Mouse (Mus musculus) A20 (cell line): ENCODE data around the gene Ntng1.

Source experiments
- DNase-seq: peaks from one replicate; pipeline ENCODE4 v3.0.0-alpha.2; 2011; ENCODE audit warnings: low read depth, low spot score

The Ntng1 gene

GRCm38 (mm10) chr3:110055433-110055832 is 88.4 kb downstream of the Ntng1 start:
- no peak for DNase-seq

GRCm38 (mm10) chr3:110054125-110054524 is 89.7 kb downstream of the Ntng1 start:
- DNase-seq, result no peak

- no peak for DNase-seq
These were observed 95.7 kb downstream of the Ntng1 start for GRCm38 (mm10) chr3:110048152-110048551.

- DNase-seq, result no peak
These were observed 97.1 kb downstream of the Ntng1 start for GRCm38 (mm10) chr3:110046750-110047149.

GRCm38 (mm10) chr3:110044209-110044608 is 99.6 kb downstream of the Ntng1 start:
- no peak for DNase-seq

GRCm38 (mm10) chr3:110043641-110044187 is 100.1 kb downstream of the Ntng1 start:
- DNase-seq, result no peak

GRCm38 (mm10) chr3:110022783-110023599 is 120.8 kb downstream of the Ntng1 start:
- DNase-seq, result no peak

- no peak for DNase-seq
These were observed 132.8 kb downstream of the Ntng1 start for GRCm38 (mm10) chr3:110010870-110011626.

- DNase-seq, result no peak
These were observed 133.4 kb downstream of the Ntng1 start for GRCm38 (mm10) chr3:110010441-110010840.

- DNase-seq, result no peak
These were observed 143.5 kb downstream of the Ntng1 start for GRCm38 (mm10) chr3:110000349-110000748.

GRCm38 (mm10) chr3:109995663-109996024 is 148.2 kb downstream of the Ntng1 start:
- no peak for DNase-seq

GRCm38 (mm10) chr3:109994978-109995662 is 148.7 kb downstream of the Ntng1 start:
- no peak for DNase-seq

GRCm38 (mm10) chr3:109984086-109984485 is 159.7 kb downstream of the Ntng1 start:
- no peak for DNase-seq

GRCm38 (mm10) chr3:109977614-109978013 is 166.2 kb downstream of the Ntng1 start:
- no peak for DNase-seq

- DNase-seq, result no peak
These were observed 168.7 kb downstream of the Ntng1 start for GRCm38 (mm10) chr3:109975106-109975505.

- DNase-seq, result no peak
These were observed 172.3 kb downstream of the Ntng1 start for GRCm38 (mm10) chr3:109971465-109971864.

GRCm38 (mm10) chr3:109970181-109970580 is 173.6 kb downstream of the Ntng1 start:
- no peak for DNase-seq

GRCm38 (mm10) chr3:109962631-109963030 is 181.2 kb downstream of the Ntng1 start:
- no peak for DNase-seq

- DNase-seq, result no peak
These were observed 200.9 kb downstream of the Ntng1 start for GRCm38 (mm10) chr3:109942960-109943359.

- no peak for DNase-seq
These were observed 206.2 kb downstream of the Ntng1 start for GRCm38 (mm10) chr3:109937634-109938033.

GRCm38 (mm10) chr3:109936275-109936674 is 207.5 kb downstream of the Ntng1 start:
- DNase-seq, result no peak

GRCm38 (mm10) chr3:109932261-109932660 is 211.6 kb downstream of the Ntng1 start:
- no peak for DNase-seq
